ENCODE assay signal across 15 mouse cellular contexts in genomic region chr7:84112351-84113034, GRCm38 (mm10). TPM values are rescaled to one million over a fixed set of nuclear protein-coding genes. Genes with fewer than 3 reads are reported as not detected.
DNase-seq lines count a peak whose midpoint lies in the region; ATAC-seq and TF ChIP-seq lines count a peak whose summit lies in the region.
"Had no signal": no experiment of that assay in that cellular context is flagged by ENCODE, and none has a peak within 500 bp of the region (broad histone marks: within the 10 kb centered on the region; RNA-seq: fewer than 3 reads in every experiment).

No protein-coding gene starts in this region.

- no peak overlapping the region for H3K4me2 ChIP-seq in liver, postnatal 0 days (ENCODE audit: low read depth, low read length)
- no peak overlapping the region for H3K4me2 ChIP-seq in liver, embryonic 11.5 days
- no peak overlapping the region for H3K4me2 ChIP-seq in midbrain, postnatal 0 days (ENCODE audit: low read depth, low read length, poor library complexity, severe bottlenecking)
- H3K4me2 ChIP-seq: stomach, embryonic 15.5 days had no signal

- H3K9me3 ChIP-seq in liver, postnatal 0 days (ENCODE audit: low read length): no peaks in the 10 kb centered on the region
- H3K9me3 ChIP-seq in liver, embryonic 11.5 days (ENCODE audit: control insufficient read depth, low read length): no peaks in the 10 kb centered on the region
- H3K9me3 ChIP-seq in midbrain, postnatal 0 days (ENCODE audit: low read length): no peaks in the 10 kb centered on the region
- H3K9me3 ChIP-seq: stomach, embryonic 15.5 days had no signal

- peak; percentile 59 for DNase-seq in heart, adult 11 months
- DNase-seq in heart, postnatal 4 days: no peak
- DNase-seq in liver, postnatal 0 days: no peak
- no peak for DNase-seq in liver, embryonic 11.5 days (ENCODE audit: low spot score)
- DNase-seq in brain, embryonic 14.5 days (ENCODE audit: low read depth): peak; percentile 90
- DNase-seq in midbrain, postnatal 0 days (ENCODE audit: low spot score): peak; percentile 38
- no peak for DNase-seq in cerebellum, postnatal 14 days
- DNase-seq in urinary bladder, adult 2 months (ENCODE audit: low spot score): no peak
- DNase-seq: cerebellum, adult 11-12 months; kidney, adult 9 months; thymus, postnatal 36 days had no signal

- no peak for TF ChIP-seq EP300 in liver, postnatal 0 days (IDR thresholded peaks at IDR 0.05; ENCODE audit: low read depth)

- no peak for TF ChIP-seq CTCF in liver, postnatal 0 days (IDR thresholded peaks at IDR 0.05; ENCODE audit: low read depth)
- TF ChIP-seq CTCF in brain, embryonic 14.5 days (IDR thresholded peaks at IDR 0.05; ENCODE audit: borderline replicate concordance, extremely low read depth, insufficient read depth, insufficient read length): no peak
- TF ChIP-seq CTCF in midbrain, postnatal 0 days (IDR thresholded peaks at IDR 0.05): no peak

- 68% methylated on average over 6 of the region's 6 CpGs for WGBS in liver, postnatal 0 days (ENCODE audit: insufficient replicate concordance)
- 82% methylated on average over 6 of the region's 6 CpGs for WGBS in liver, embryonic 11.5 days
- 44% methylated on average over 6 of the region's 6 CpGs for WGBS in midbrain, postnatal 0 days

- H3K27ac ChIP-seq in liver, postnatal 0 days (ENCODE audit: low read depth): 0 out of 2 replicates have a peak overlapping the region, but pooled peaks have one; percentile 5
- no peak overlapping the region for H3K27ac ChIP-seq in liver, embryonic 11.5 days (ENCODE audit: low read depth, low read length)
- 0 out of 2 replicates have a peak overlapping the region, but pooled peaks have one; percentile 19 for H3K27ac ChIP-seq in midbrain, postnatal 0 days (ENCODE audit: low read depth, low read length)
- H3K27ac ChIP-seq: stomach, embryonic 15.5 days had no signal

- no peak overlapping the region for H3K9ac ChIP-seq in liver, postnatal 0 days (replicated peaks)
- H3K9ac ChIP-seq in liver, embryonic 11.5 days (ENCODE audit: low read depth, low read length): no peak overlapping the region
- H3K9ac ChIP-seq in midbrain, postnatal 0 days (replicated peaks; ENCODE audit: low read length, poor library complexity, severe bottlenecking): no peak overlapping the region
- H3K9ac ChIP-seq: stomach, embryonic 15.5 days had no signal

- H3K4me3 ChIP-seq in liver, postnatal 0 days (ENCODE audit: low read depth, low read length): no peak overlapping the region
- no peak overlapping the region for H3K4me3 ChIP-seq in liver, embryonic 11.5 days (ENCODE audit: low read depth, low read length)
- H3K4me3 ChIP-seq in midbrain, postnatal 0 days (ENCODE audit: low read depth, low read length): no peak overlapping the region
- H3K4me3 ChIP-seq: stomach, embryonic 15.5 days had no signal

- ATAC-seq in liver, postnatal 0 days: no peak; the same call in 1 of the 2 replicates
- ATAC-seq in liver, embryonic 11.5 days (replicated peaks; ENCODE audit: low FRiP score): no peak
- ATAC-seq in midbrain, postnatal 0 days (ENCODE audit: low FRiP score): no peak
- ATAC-seq: Patski had no signal

- no peak for TF ChIP-seq POLR2A in brain, embryonic 14.5 days (IDR thresholded peaks at IDR 0.05; ENCODE audit: borderline replicate concordance, extremely low read depth, insufficient read depth, insufficient read length, poor library complexity, severe bottlenecking)

- H3K36me3 ChIP-seq in liver, postnatal 0 days (replicated peaks; ENCODE audit: insufficient read depth, low read length): peaks cover 34% of the 10 kb centered on the region
- peaks cover 5% of the 10 kb centered on the region; the same call in 1 of the 2 replicates for H3K36me3 ChIP-seq in liver, embryonic 11.5 days (ENCODE audit: control insufficient read depth, insufficient read depth, low read length)
- peaks cover 9% of the 10 kb centered on the region for H3K36me3 ChIP-seq in midbrain, postnatal 0 days (ENCODE audit: insufficient read depth, low read length)
- H3K36me3 ChIP-seq: stomach, embryonic 15.5 days had no signal

- no peaks in the 10 kb centered on the region for H3K27me3 ChIP-seq in liver, postnatal 0 days (ENCODE audit: insufficient read depth, low read length)
- H3K27me3 ChIP-seq in liver, embryonic 11.5 days (replicated peaks; ENCODE audit: control insufficient read depth, insufficient read depth, low read length): no peaks in the 10 kb centered on the region
- H3K27me3 ChIP-seq in midbrain, postnatal 0 days (ENCODE audit: insufficient read depth, low read length): no peaks in the 10 kb centered on the region
- H3K27me3 ChIP-seq: Patski; stomach, embryonic 15.5 days had no signal

- peaks cover 15% of the 10 kb centered on the region for H3K4me1 ChIP-seq in liver, postnatal 0 days (ENCODE audit: insufficient read depth)
- peaks cover 2% of the 10 kb centered on the region; the same call in 1 of the 2 replicates for H3K4me1 ChIP-seq in liver, embryonic 11.5 days (replicated peaks; ENCODE audit: control insufficient read depth, insufficient read depth, low read length)
- no peaks in the 10 kb centered on the region for H3K4me1 ChIP-seq in midbrain, postnatal 0 days (ENCODE audit: insufficient read depth, low read length)

RNA-seq across cellular contexts. Expression of gene Cemip, which starts 26.2 kb away (rescaled TPM):
- 1 to 10 TPM; 2.0 to 2.6 TPM for total RNA-seq in heart, postnatal 4 days (2021)
- not detected in 2 replicates for polyA plus RNA-seq in liver, postnatal 0 days (2015; fragmentation: Nextera tagmentation; extraction: Ambion mirVana)
- 0.14 and 0.15 TPM in 2 replicates for polyA plus RNA-seq in liver, embryonic 11.5 days (2014; fragmentation: Nextera tagmentation; extraction: Ambion mirVana)
- 1.0 and 2.2 TPM in 2 replicates for polyA plus RNA-seq in brain, embryonic 14.5 days (2012; rRNA removed)
- 6.6 and 8.2 TPM in 2 replicates for total RNA-seq in midbrain, postnatal 0 days (2014; rRNA removed)
- 0.49 and 0.60 TPM in 2 replicates for polyA plus RNA-seq in midbrain, postnatal 0 days (2015; fragmentation: Nextera tagmentation; extraction: Ambion mirVana)
- polyA plus RNA-seq in urinary bladder, adult 2 months (2012; rRNA removed): 0.37 and 0.77 TPM in 2 replicates
- total RNA-seq: common myeloid progenitor, adult 5-6 weeks had no signal
- polyA plus RNA-seq: limb, embryonic 11.5 days had no signal

RNA-seq across cellular contexts. Expression of gene Abhd17c, which starts 39.2 kb away (rescaled TPM):
- total RNA-seq in heart, postnatal 4 days (2021): 10 to 100 TPM; 58.0 to 58.6 TPM
- 36.4 and 37.9 TPM in 2 replicates for polyA plus RNA-seq in liver, postnatal 0 days (2015; fragmentation: Nextera tagmentation; extraction: Ambion mirVana)
- polyA plus RNA-seq in liver, embryonic 11.5 days (2014; fragmentation: Nextera tagmentation; extraction: Ambion mirVana): 41.3 and 45.7 TPM in 2 replicates
- 98.8 and 99.2 TPM in 2 replicates for polyA plus RNA-seq in brain, embryonic 14.5 days (2012; rRNA removed)
- total RNA-seq in midbrain, postnatal 0 days (2014; rRNA removed): 81.9 and 89.8 TPM in 2 replicates
- polyA plus RNA-seq in midbrain, postnatal 0 days (2015; fragmentation: Nextera tagmentation; extraction: Ambion mirVana): 66.9 and 76.9 TPM in 2 replicates
- polyA plus RNA-seq in urinary bladder, adult 2 months (2012; rRNA removed): 28.6 and 32.6 TPM in 2 replicates

Comparison
In these comparisons a context has a peak if more than half of its experiments do, and no peak if none do; other contexts are left out.
1. DNase-seq: peak in heart, adult 11 months (single experiment), brain, embryonic 14.5 days (single experiment) and midbrain, postnatal 0 days (single experiment); none in heart, postnatal 4 days (single experiment), liver, postnatal 0 days (single experiment), liver, embryonic 11.5 days (single experiment), cerebellum, postnatal 14 days (0 of 2) and urinary bladder, adult 2 months (single experiment).